Mouse (Mus musculus) limb, embryonic 14.5 days (tissue): ENCODE data around the gene Sh3bp1. TPM values are rescaled to one million over a fixed set of nuclear protein-coding genes. Genes with fewer than 3 reads are reported as not detected.
A peak's percentile ranks its signal among the peaks of the same experiment; 100 is the strongest.

ENCODE experiments used
- ATAC-seq: fragments of 200-750 bp; cut with Nextera tagmentation; 2 replicates; pipeline ENCODE4 v1.8.0; 2017; ENCODE audit warnings: low read depth, moderate number of reproducible peaks, moderate TSS enrichment; ENCODE audit not compliant: low FRiP score
- DNase-seq: peaks from one replicate; pipeline ENCODE4 v3.0.0-alpha.2; 2015; ENCODE audit warnings: low spot score
- H3K27ac ChIP-seq: fragments of 300-500 bp; sonication (generic); replicated peaks from 2 replicates; pipeline ENCODE4 v1.5.1; 2014; ENCODE audit warnings: low read depth, mild to moderate bottlenecking, low read length, moderate library complexity, mixed read lengths
- H3K27me3 ChIP-seq: fragments of 300-500 bp; sonication (generic); 2 replicates; pipeline ENCODE4 v1.6.1; 2014; ENCODE audit warnings: low read length, mixed read lengths; ENCODE audit not compliant: control insufficient read depth, insufficient read depth
- H3K36me3 ChIP-seq: fragments of 300-500 bp; sonication (generic); 2 replicates; pipeline ENCODE4 v1.6.1; 2014; ENCODE audit warnings: mild to moderate bottlenecking, low read length, moderate library complexity, mixed read lengths; ENCODE audit not compliant: control insufficient read depth, insufficient read depth
- H3K4me1 ChIP-seq: fragments of 300-500 bp; sonication (generic); 2 replicates; pipeline ENCODE4 v1.6.1; 2014; ENCODE audit warnings: antibody characterized with exemption, low read length, mixed read lengths; ENCODE audit not compliant: control insufficient read depth, insufficient read depth
- H3K4me2 ChIP-seq: fragments of 300-500 bp; sonication (generic); replicated peaks from 2 replicates; pipeline ENCODE4 v1.6.1; 2014; ENCODE audit warnings: low read depth, mild to moderate bottlenecking, low read length, moderate library complexity; ENCODE audit not compliant: severe bottlenecking
- H3K4me3 ChIP-seq: fragments of 300-500 bp; sonication (generic); replicated peaks from 2 replicates; pipeline ENCODE4 v1.5.1; 2014; ENCODE audit warnings: low read length
- H3K9ac ChIP-seq: fragments of 300-500 bp; sonication (generic); 2 replicates; pipeline ENCODE4 v1.6.1; 2014; ENCODE audit warnings: mild to moderate bottlenecking, low read depth, low read length, moderate library complexity; ENCODE audit not compliant: severe bottlenecking
- H3K9me3 ChIP-seq: fragments of 300-500 bp; sonication (generic); 2 replicates; pipeline ENCODE4 v1.6.1; 2016; ENCODE audit warnings: low read length; ENCODE audit not compliant: control insufficient read depth
- POLR2A ChIP-seq: fragments of 200-500 bp; IDR thresholded peaks from 2 replicates; pipeline ENCODE4 v1.8.0; 2012; ENCODE audit warnings: inconsistent platforms, mild to moderate bottlenecking, moderate library complexity, borderline replicate concordance; ENCODE audit not compliant: insufficient read depth, insufficient read length; ENCODE audit errors: extremely low read depth
- WGBS: fragments of 180-500 bp; shearing (Covaris S2); extraction: QIAGEN DNeasy Blood & Tissue Kit; methylation state at CpG from one replicate; pipeline ENCODE4 v1.1.7; 2014; 5-methylcytosine and 5-hydroxymethylcytosine counted together
- polyA plus RNA-seq, 2 experiments: library from polyadenylated mRNA; depleted of rRNA in 1 of 2; stranded (reverse) in 1 of 2; unstranded in 1 of 2; fragments of >200 nt; fragmentation: Nextera tagmentation in 1 of 2; extraction: Ambion mirVana in 1 of 2; gene quantifications; 2 replicates each; pipeline versions ENCODE4 v1.2.1 to v1.2.3; 2012 to 2014

The Sh3bp1 gene
- polyA plus RNA-seq, 2 experiments: 51.7 to 127 TPM

- ATAC-seq (peak; percentile 7; the same call in 1 of the 2 replicates), DNase-seq (no peak)
Observed at GRCm38 (mm10) chr15:78900585-78901421, 1.2 kb downstream of the Sh3bp1 start.

GRCm38 (mm10) chr15:78901422-78901789 lies 1.8 kb downstream of the Sh3bp1 start:
- peak overlapping the region; percentile 61 for H3K4me3 ChIP-seq
- peaks cover 26% of the 10 kb centered on the region for H3K4me1 ChIP-seq
- ATAC-seq (no peak), DNase-seq (no peak)
- H3K4me2 ChIP-seq: peak overlapping the region; percentile 82
- WGBS: 45% methylated on average over 8 of the region's 8 CpGs
- H3K9ac ChIP-seq: peak overlapping the region; percentile 64
- H3K27ac ChIP-seq: no peak overlapping the region
- H3K36me3 ChIP-seq: peaks cover 41% of the 10 kb centered on the region
- H3K27me3 ChIP-seq: no peaks in the 10 kb centered on the region
- TF ChIP-seq POLR2A: no peak
- H3K9me3 ChIP-seq: no peaks in the 10 kb centered on the region

More at GRCm38 (mm10) chr15:78900585-78901421, 1.2 kb downstream of the Sh3bp1 start:
- Histone ChIP-seq H3K9me3 (no peaks in the 10 kb centered on the region), H3K27me3 (no peaks in the 10 kb centered on the region), H3K4me1 (peaks cover 28% of the 10 kb centered on the region), H3K36me3 (peaks cover 35% of the 10 kb centered on the region), H3K27ac (peak overlapping the region; percentile 23), H3K4me3 (peak overlapping the region; percentile 61), H3K9ac (peak overlapping the region; percentile 64), H3K4me2 (peak overlapping the region; percentile 82)
- TF ChIP-seq POLR2A: no peak
- 15% methylated on average over 18 of the region's 18 CpGs for WGBS

- ATAC-seq (peak; percentile 27; the same call in 1 of the 2 replicates), DNase-seq (peak; percentile 87)
- peaks cover 22% of the 10 kb centered on the region for H3K4me1 ChIP-seq
- no peaks in the 10 kb centered on the region for H3K27me3 ChIP-seq
- H3K27ac ChIP-seq: no peak overlapping the region
- no peak overlapping the region for H3K4me3 ChIP-seq
- no peaks in the 10 kb centered on the region for H3K9me3 ChIP-seq
- no peak for TF ChIP-seq POLR2A
- no peak overlapping the region for H3K9ac ChIP-seq
- no peak overlapping the region for H3K4me2 ChIP-seq
- WGBS: 10% methylated on average over 2 of the region's 2 CpGs
- H3K36me3 ChIP-seq: peaks cover 57% of the 10 kb centered on the region
Observed at GRCm38 (mm10) chr15:78903243-78903642, 3.7 kb downstream of the Sh3bp1 start.

- 72% methylated on average over 7 of the region's 7 CpGs for WGBS
- Histone ChIP-seq H3K9ac (no peak overlapping the region), H3K4me3 (no peak overlapping the region), H3K27me3 (no peaks in the 10 kb centered on the region), H3K4me1 (0 out of 2 replicates have a peak, but pooled peaks cover 3% of the 10 kb centered on the region), H3K27ac (no peak overlapping the region), H3K9me3 (no peaks in the 10 kb centered on the region), H3K36me3 (peaks cover 85% of the 10 kb centered on the region), H3K4me2 (no peak overlapping the region)
- ATAC-seq (no peak), DNase-seq (no peak)
- TF ChIP-seq POLR2A: no peak
Observed at GRCm38 (mm10) chr15:78908399-78908798, 8.8 kb downstream of the Sh3bp1 start.

DNA sequence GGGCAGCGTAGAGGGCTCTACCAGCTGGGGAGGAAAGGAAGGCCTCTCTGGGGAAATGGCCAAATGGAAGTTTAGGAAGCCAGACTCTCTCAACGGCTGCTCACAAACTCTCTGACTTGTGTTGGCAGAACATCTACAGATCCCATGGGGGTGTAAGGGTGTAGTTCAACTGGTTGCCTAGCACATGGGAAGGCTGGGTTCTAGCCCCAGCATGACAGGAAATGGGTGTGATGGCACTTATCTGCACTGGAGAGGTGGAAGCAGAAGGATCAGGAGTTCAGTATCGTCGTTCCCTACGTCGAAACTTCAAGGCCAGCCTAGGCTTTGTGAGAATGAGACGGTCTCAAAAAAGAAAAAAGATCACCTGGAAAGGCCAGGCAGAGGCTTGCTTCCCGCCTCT lies 9.4 kb downstream of the Sh3bp1 start:
- H3K4me2 ChIP-seq: no peak overlapping the region
- no peaks in the 10 kb centered on the region for H3K27me3 ChIP-seq
- H3K36me3 ChIP-seq: peaks cover 80% of the 10 kb centered on the region
- H3K4me1 ChIP-seq: 0 out of 2 replicates have a peak, but pooled peaks cover 4% of the 10 kb centered on the region
- no peak for ATAC-seq
- 89% methylated on average over 8 of the region's 8 CpGs for WGBS
- H3K27ac ChIP-seq: no peak overlapping the region
- DNase-seq: no peak
- H3K4me3 ChIP-seq: no peak overlapping the region
- H3K9me3 ChIP-seq: no peaks in the 10 kb centered on the region
- no peak overlapping the region for H3K9ac ChIP-seq
- no peak for TF ChIP-seq POLR2A
